Mouse (Mus musculus) gastrocnemius, adult 8-10 months (tissue): ENCODE data around the gene Dcpp1. TPM values are rescaled to one million over a fixed set of nuclear protein-coding genes. Genes with fewer than 3 reads are reported as not detected.
"Not testable (repeated sequence)": the region's sequence is repeated elsewhere in the genome, so short reads cannot be mapped to it uniquely, and the experiment has no call there.

Experiments
- DNase-seq, 2 experiments: peaks; one replicate each; pipeline ENCODE4 v3.0.0; 2022; ENCODE audit warnings: low spot score in 2 of 2
- total RNA-seq, 4 experiments: library from RNA; stranded (reverse); gene quantifications; 2 replicates each; pipeline ENCODE4 v1.2.4; 2022

The Dcpp1 gene
- not detected for total RNA-seq

- not testable (repeated sequence) for DNase-seq
Observed at GRCm38 (mm10) chr17:23880576-23880975, at the start of gene Dcpp1, which contains the start of gene Dcpp2. Dcpp1 (plus strand) TSS chr17:23880876. Dcpp2 (plus strand) TSS chr17:23880880.

- no peak for DNase-seq
Observed at GRCm38 (mm10) chr17:23831201-23831600, 49.5 kb upstream of the Dcpp1 start.

- DNase-seq, result no peak
Observed at GRCm38 (mm10) chr17:23836006-23836575, 44.6 kb upstream of the Dcpp1 start, which contains the start of gene Prss33. Prss33 (minus strand) TSS chr17:23836056.

DNA sequence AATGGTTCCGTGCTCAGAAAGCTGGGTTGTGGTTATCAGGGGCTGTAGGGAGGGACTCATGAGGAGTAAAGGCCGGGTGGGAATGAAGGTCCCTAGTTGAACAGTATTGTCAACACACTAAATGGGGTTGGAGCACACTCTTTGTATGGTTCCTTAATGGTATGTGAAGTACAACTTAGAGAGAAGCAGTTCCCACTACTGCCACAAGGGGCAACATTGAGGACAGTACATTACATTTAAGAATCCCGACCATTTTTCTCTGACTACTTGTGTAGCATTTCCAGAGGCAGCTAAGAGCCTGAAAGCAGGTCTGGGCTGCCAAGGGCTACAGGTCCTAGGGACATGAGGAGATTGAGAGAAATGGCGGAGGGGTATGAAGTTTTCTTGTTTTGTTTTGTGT, 39.5 kb upstream of the Dcpp1 start:
- DNase-seq, result peak in 1 of 2 experiments; percentile 37

- no peak for DNase-seq
Observed at GRCm38 (mm10) chr17:23843141-23843811, 37.4 kb upstream of the Dcpp1 start.

DNA sequence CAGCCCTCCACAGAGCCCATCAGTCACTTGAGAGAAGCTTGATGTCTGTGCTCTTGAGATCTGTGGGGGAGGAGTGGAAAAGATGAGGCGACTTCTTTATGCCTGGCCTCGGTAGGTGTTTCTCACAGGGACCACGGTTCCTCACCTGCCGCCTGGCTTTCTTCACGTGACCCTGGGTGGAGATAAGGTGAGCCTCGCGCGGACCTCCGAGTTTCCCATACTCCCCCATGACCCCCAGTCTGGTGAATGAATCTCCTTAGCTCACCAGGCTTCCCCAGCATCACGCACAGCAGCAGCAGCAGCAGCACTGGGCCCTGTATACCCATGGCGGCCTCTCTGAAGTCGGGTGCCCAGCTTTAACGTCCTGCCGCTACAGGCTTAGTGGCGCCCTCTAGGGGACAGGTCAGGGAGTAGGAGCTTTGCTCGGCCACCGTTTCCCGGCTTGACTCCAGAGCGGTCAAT, 36.8 kb upstream of the Dcpp1 start, which contains the start of the genes Prss32 and Prss41:
Gene Prss32, plus strand, starts transcription at position 44 of the 462 bp plus-strand sequence.
Gene Prss41, minus strand, starts transcription at position 361 of the 462 bp plus-strand sequence.
- peak in 1 of 2 experiments; percentile 33 for DNase-seq

DNA sequence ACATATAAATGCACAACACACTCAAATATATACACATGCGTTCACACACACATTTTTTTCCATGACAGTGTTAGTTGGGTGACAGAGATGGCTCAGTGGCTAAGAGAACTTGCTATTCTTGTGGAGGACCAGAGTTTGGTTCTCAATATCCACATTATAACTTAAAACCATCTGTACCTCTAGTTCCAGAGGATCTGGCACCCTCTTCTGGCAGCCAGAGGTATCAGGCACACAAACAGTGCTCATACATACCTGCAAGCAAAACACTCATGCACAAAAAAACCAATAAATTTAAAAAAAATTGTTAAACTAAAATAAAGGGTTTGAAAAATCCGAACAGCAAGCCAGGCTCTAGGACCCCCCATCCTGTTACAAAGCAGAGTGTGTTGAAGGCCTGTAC, 30.6 kb upstream of the Dcpp1 start:
- no peak for DNase-seq

DNA sequence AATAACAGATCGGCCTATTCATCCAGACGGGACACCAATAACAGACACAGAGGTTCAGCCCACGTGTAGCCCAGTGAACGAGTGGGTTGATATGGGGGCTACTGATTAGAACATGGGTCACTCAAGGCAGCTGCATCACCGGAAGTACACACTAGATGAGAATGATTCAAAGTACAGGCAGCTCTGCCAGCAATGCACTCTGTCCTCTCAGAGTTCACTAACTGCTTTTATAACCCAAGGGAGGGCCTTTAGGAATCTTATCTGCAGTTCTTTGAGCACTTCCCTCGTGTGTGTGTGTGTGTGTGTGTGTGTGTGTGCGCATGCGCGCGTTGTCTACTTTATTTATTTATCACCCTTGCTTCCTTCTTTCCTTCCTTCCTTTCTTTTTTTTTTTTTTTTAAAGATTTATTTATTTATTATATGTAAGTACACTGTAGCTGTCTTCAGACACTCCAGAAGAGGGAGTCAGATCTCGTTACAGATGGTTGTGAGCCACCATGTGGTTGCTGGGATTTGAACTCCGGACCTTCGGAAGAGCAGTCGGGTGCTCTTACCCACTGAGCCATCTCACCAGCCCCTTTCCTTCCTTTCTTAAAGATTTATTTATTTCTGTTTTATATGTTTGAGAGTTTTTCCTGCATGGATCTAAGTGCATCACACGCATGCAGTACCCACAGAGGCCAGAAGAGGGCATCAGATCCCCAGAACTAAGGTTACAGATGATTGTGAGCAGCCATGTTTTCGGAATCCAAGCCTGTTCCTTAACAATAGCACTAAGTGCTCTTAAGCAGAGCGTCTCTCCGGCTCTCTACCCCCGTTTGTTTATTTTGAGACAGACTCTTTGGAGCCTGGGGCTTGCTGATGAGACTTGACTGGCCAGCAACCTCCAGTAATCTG, 29.6 kb upstream of the Dcpp1 start:
- peak; percentile 30 to 40 for DNase-seq

DNA sequence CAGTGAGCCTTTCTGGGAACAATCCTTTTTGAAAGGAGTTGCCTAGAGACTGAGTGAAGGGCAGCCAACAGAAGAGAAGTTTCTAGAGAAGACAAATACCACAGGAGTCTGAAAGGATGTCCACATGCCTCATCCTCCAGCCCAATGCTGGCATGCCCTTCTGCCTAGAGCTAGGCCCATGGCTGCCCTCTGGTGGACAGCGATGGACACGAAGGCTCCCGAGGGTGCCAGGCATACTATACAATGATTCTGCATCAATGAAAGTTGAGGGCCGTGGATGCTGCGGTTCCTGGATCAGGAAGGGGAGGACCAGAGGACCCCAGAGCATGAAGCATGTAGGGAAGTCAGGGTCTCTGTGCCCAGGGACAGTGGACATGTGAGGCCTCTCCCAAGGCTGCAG, 27.4 kb upstream of the Dcpp1 start:
- no peak for DNase-seq

- DNase-seq, result no peak
Observed at GRCm38 (mm10) chr17:23854229-23854765, 26.4 kb upstream of the Dcpp1 start.

- DNase-seq, result no peak
Observed at GRCm38 (mm10) chr17:23857193-23857592, 23.5 kb upstream of the Dcpp1 start.

GRCm38 (mm10) chr17:23857913-23858312, 22.8 kb upstream of the Dcpp1 start:
- no peak for DNase-seq

DNA sequence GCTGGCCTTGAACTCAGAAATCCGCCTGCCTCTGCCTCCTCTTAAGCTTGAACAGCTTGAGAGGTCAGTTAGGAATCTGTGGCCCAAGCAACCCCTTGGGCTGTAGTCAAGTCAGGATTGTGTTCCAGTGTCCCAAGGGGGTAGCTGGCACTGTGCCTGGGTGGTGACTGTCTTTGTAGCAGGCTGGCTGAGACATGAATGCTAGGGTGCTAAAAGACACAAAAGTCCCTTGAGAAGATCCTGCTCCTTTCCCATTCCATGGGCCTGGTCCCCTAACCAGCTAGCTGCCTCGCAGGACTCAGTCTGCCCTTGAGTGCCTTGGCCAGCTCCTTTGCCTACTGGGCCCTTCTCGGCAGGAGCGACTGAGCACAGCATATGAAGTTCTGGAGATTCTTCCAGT, 17.8 kb upstream of the Dcpp1 start:
- no peak for DNase-seq

DNA sequence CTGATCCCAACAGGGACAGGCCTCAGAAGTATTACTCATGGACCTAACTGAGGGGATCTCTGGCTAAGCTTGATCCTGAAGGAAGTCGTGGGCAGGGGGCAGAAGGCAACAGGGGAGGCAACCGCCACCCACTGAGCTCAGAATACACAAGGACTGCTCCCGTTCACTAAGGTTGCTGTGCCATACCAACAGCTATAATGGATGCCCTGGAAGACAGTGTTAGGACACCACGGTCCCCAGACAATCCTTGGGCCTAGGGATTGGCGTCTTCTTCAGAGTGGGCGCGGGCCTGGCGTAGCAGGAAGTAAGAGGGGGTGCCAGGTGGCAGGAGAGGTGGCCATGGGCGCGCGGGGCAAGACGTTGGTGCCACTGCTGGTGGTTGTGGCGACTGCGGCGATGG, 12.9 kb upstream of the Dcpp1 start, which contains the start of gene Prss21:
Gene Prss21, plus strand, starts transcription at position 301 of the 400 bp plus-strand sequence.
- no peak for DNase-seq

DNA sequence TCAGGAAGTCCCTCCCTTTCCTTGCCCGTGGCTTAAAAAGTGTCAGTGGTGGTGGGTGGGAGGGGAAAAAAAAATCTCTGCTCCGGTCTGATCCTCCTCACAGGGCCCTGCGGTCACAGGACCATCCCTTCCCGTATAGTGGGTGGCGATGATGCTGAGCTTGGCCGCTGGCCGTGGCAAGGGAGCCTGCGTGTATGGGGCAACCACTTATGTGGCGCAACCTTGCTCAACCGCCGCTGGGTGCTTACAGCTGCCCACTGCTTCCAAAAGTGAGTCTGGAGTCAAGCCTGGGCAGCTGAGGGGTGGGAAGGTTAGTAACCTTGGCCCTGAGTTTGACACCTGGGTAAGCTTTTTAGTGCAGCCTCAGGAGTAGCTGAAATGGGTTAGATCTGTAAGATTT, 12.2 kb upstream of the Dcpp1 start:
- no peak for DNase-seq

- DNase-seq, result peak in 1 of 2 experiments; percentile 17
Observed at GRCm38 (mm10) chr17:23873884-23874856, 6.5 kb upstream of the Dcpp1 start.

GRCm38 (mm10) chr17:23876741-23877140, 3.9 kb upstream of the Dcpp1 start:
- no peak for DNase-seq

DNA sequence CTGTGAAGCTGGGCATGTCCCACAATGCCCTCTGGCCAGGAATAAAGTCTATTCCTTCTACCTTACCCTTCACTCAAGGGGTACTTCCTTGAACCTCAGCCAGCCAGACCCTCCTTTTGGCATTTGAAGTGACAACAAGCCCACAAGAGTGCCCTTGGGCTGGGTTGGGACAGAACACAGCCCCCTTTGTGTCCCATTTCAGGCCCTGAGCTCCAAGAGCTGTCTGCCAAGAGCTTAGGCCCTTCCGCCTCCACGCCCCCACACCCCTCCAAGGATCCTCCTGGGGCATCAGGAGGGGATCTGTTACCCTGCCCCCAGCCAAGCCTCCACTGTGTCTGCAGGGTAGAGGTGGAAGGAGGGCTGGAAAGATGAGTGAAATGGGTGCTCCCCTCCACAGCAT, 3.5 kb upstream of the Dcpp1 start:
- no peak for DNase-seq

GRCm38 (mm10) chr17:23917158-23917557, 36.5 kb downstream of the Dcpp1 start, which contains the start of gene Dcpp3:
Dcpp3 (plus strand) TSS chr17:23917458.
- DNase-seq, result not testable (repeated sequence)

DNA sequence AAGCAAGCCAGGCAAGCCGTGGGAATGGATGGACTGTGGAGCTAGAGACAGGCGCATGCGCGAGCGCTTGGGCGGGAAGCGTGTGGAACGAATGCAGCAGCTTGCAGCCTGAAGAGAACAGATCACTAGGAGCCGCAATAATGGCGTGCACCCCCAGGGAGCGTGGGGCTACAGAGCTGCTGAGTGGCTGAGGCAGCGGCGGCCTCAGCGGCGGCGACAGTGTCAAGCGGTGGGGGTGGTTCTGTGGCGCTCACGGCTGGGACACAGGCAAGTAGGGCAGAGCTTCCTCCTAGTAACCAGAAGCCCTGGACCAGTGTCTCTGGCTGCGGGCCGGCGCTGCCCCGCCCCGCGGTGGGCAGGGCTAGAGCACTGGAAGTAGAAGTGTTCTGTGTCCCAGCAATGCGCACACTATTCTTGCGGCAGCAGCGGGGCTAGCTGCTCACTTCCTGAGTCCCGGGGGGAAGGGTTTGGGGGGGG, 43.9 kb downstream of the Dcpp1 start:
- DNase-seq, result peak; percentile 94 to 95
